Mouse (Mus musculus) liver, embryonic 13.5 days (tissue): Measurements from ENCODE around the gene Astn1. TPM values are rescaled to one million over a fixed set of nuclear protein-coding genes. Genes with fewer than 3 reads are reported as not detected.

ENCODE experiments used
- ATAC-seq: fragments of 200-750 bp; cut with Nextera tagmentation; 2 replicates; pipeline ENCODE4 v1.8.0; 2017; ENCODE audit warnings: low read depth, mild to moderate bottlenecking, moderate number of reproducible peaks, moderate library complexity
- DNase-seq: peaks from one replicate; pipeline ENCODE4 v3.0.0; 2022
- H3K27ac ChIP-seq: fragments of 300-500 bp; sonication (generic); 2 replicates; pipeline ENCODE4 v1.5.1; 2015; ENCODE audit warnings: moderate library complexity, mild to moderate bottlenecking, inconsistent platforms
- H3K27me3 ChIP-seq: fragments of 300-500 bp; sonication (generic); 2 replicates; pipeline ENCODE4 v1.6.1; 2015; ENCODE audit warnings: mild to moderate bottlenecking, inconsistent platforms
- H3K36me3 ChIP-seq: fragments of 300-500 bp; sonication (generic); 2 replicates; pipeline ENCODE4 v1.6.1; 2015; ENCODE audit warnings: mild to moderate bottlenecking, inconsistent platforms
- H3K4me1 ChIP-seq: fragments of 300-500 bp; sonication (generic); replicated peaks from 2 replicates; pipeline ENCODE4 v1.6.1; 2015; ENCODE audit warnings: inconsistent platforms
- H3K4me2 ChIP-seq: fragments of 300-500 bp; sonication (generic); 2 replicates; pipeline ENCODE4 v1.6.1; 2015; ENCODE audit warnings: inconsistent platforms, mild to moderate bottlenecking, moderate library complexity
- H3K4me3 ChIP-seq: fragments of 300-500 bp; sonication (generic); replicated peaks from 2 replicates; pipeline ENCODE4 v1.5.1; 2015; ENCODE audit warnings: mild to moderate bottlenecking, inconsistent platforms
- H3K9ac ChIP-seq: fragments of 300-500 bp; sonication (generic); 2 replicates; pipeline ENCODE4 v1.6.1; 2015; ENCODE audit warnings: mild to moderate bottlenecking, inconsistent platforms
- H3K9me3 ChIP-seq: fragments of 300-500 bp; sonication (generic); replicated peaks from 2 replicates; pipeline ENCODE4 v1.6.1; 2016; ENCODE audit warnings: inconsistent platforms
- WGBS: fragments of 180-500 bp; shearing (Covaris S2); methylation state at CpG from one replicate; pipeline ENCODE4 v1.1.7; 2015; ENCODE audit not compliant: insufficient replicate concordance; 5-methylcytosine and 5-hydroxymethylcytosine counted together
- polyA plus RNA-seq: library from polyadenylated mRNA; unstranded; fragments of >200 nt; fragmentation: Nextera tagmentation; extraction: Ambion mirVana; gene quantifications from 2 replicates; pipeline ENCODE4 v1.2.1, GENCODE M21; 2015

The Astn1 gene
- polyA plus RNA-seq, 1 experiment from 2014 or later, result 0.06 TPM

GRCm38 (mm10) chr1:158632935-158633334, 270.9 kb downstream of the Astn1 start:
- H3K27me3 ChIP-seq, result no peaks in the 10 kb centered on the region
- H3K4me1 ChIP-seq, result no peaks in the 10 kb centered on the region
- H3K4me2 ChIP-seq, result no peak overlapping the region
- ATAC-seq, result no peak
- no peaks in the 10 kb centered on the region for H3K9me3 ChIP-seq
- H3K36me3 ChIP-seq, result no peaks in the 10 kb centered on the region
- 48% methylated on average over 4 of the region's 4 CpGs for WGBS
- H3K9ac ChIP-seq, result no peak overlapping the region
- H3K27ac ChIP-seq, result no peak overlapping the region
- no peak for DNase-seq
- H3K4me3 ChIP-seq, result no peak overlapping the region

- ATAC-seq, result no peak
- no peak for DNase-seq
- Histone ChIP-seq H3K4me2 (no peak overlapping the region), H3K9ac (no peak overlapping the region), H3K4me1 (no peaks in the 10 kb centered on the region), H3K36me3 (no peaks in the 10 kb centered on the region), H3K27me3 (no peaks in the 10 kb centered on the region), H3K9me3 (no peaks in the 10 kb centered on the region), H3K27ac (no peak overlapping the region), H3K4me3 (no peak overlapping the region)
- 65% methylated on average over 2 of the region's 2 CpGs for WGBS
Measured at GRCm38 (mm10) chr1:158633441-158633840, 271.4 kb downstream of the Astn1 start.

GRCm38 (mm10) chr1:158641306-158641705, 279.2 kb downstream of the Astn1 start:
- no peak overlapping the region for H3K27ac ChIP-seq
- no peak overlapping the region for H3K4me2 ChIP-seq
- H3K4me3 ChIP-seq, result no peak overlapping the region
- no peak overlapping the region for H3K9ac ChIP-seq
- H3K27me3 ChIP-seq, result no peaks in the 10 kb centered on the region
- 71% methylated on average over 2 of the region's 2 CpGs for WGBS
- no peaks in the 10 kb centered on the region for H3K4me1 ChIP-seq
- no peaks in the 10 kb centered on the region for H3K36me3 ChIP-seq
- DNase-seq (no peak), ATAC-seq (no peak)
- H3K9me3 ChIP-seq, result no peaks in the 10 kb centered on the region

GRCm38 (mm10) chr1:158642247-158642646, 280.2 kb downstream of the Astn1 start:
- Histone ChIP-seq H3K9ac (no peak overlapping the region), H3K9me3 (no peaks in the 10 kb centered on the region), H3K27me3 (no peaks in the 10 kb centered on the region), H3K36me3 (no peaks in the 10 kb centered on the region), H3K27ac (no peak overlapping the region), H3K4me3 (no peak overlapping the region), H3K4me2 (no peak overlapping the region), H3K4me1 (no peaks in the 10 kb centered on the region)
- ATAC-seq, result no peak
- DNase-seq, result no peak

GRCm38 (mm10) chr1:158652799-158653198, 290.7 kb downstream of the Astn1 start:
- no peak overlapping the region for H3K4me2 ChIP-seq
- H3K36me3 ChIP-seq, result no peaks in the 10 kb centered on the region
- H3K9ac ChIP-seq, result no peak overlapping the region
- ATAC-seq (no peak), DNase-seq (no peak)
- no peaks in the 10 kb centered on the region for H3K9me3 ChIP-seq
- H3K27ac ChIP-seq, result no peak overlapping the region
- no peaks in the 10 kb centered on the region for H3K27me3 ChIP-seq
- H3K4me3 ChIP-seq, result no peak overlapping the region
- H3K4me1 ChIP-seq, result no peaks in the 10 kb centered on the region
- 36% methylated on average over 2 of the region's 2 CpGs for WGBS

- H3K27ac ChIP-seq, result no peak overlapping the region
- H3K4me3 ChIP-seq, result no peak overlapping the region
- H3K27me3 ChIP-seq, result no peaks in the 10 kb centered on the region
- H3K4me1 ChIP-seq, result no peaks in the 10 kb centered on the region
- ATAC-seq (no peak), DNase-seq (no peak)
- H3K9me3 ChIP-seq, result no peaks in the 10 kb centered on the region
- H3K9ac ChIP-seq, result no peak overlapping the region
- no peaks in the 10 kb centered on the region for H3K36me3 ChIP-seq
- 23% methylated on average over 4 of the region's 4 CpGs for WGBS
- no peak overlapping the region for H3K4me2 ChIP-seq
Measured at GRCm38 (mm10) chr1:158653808-158654520, 291.9 kb downstream of the Astn1 start.

GRCm38 (mm10) chr1:158654571-158655205, 292.6 kb downstream of the Astn1 start:
- no peaks in the 10 kb centered on the region for H3K36me3 ChIP-seq
- no peaks in the 10 kb centered on the region for H3K4me1 ChIP-seq
- H3K4me2 ChIP-seq, result no peak overlapping the region
- DNase-seq (no peak), ATAC-seq (no peak)
- H3K27me3 ChIP-seq, result no peaks in the 10 kb centered on the region
- no peak overlapping the region for H3K27ac ChIP-seq
- no peaks in the 10 kb centered on the region for H3K9me3 ChIP-seq
- no peak overlapping the region for H3K9ac ChIP-seq
- 25% methylated on average over 3 of the region's 3 CpGs for WGBS
- H3K4me3 ChIP-seq, result no peak overlapping the region

- DNase-seq (no peak), ATAC-seq (no peak)
- no peaks in the 10 kb centered on the region for H3K4me1 ChIP-seq
- no peaks in the 10 kb centered on the region for H3K9me3 ChIP-seq
- H3K27ac ChIP-seq, result no peak overlapping the region
- H3K36me3 ChIP-seq, result no peaks in the 10 kb centered on the region
- WGBS, result 80% methylated on average over 6 of the region's 6 CpGs
- no peaks in the 10 kb centered on the region for H3K27me3 ChIP-seq
- no peak overlapping the region for H3K4me3 ChIP-seq
- no peak overlapping the region for H3K9ac ChIP-seq
- H3K4me2 ChIP-seq, result no peak overlapping the region
Measured at GRCm38 (mm10) chr1:158656986-158657385, 294.9 kb downstream of the Astn1 start.

GRCm38 (mm10) chr1:158666001-158666400, 303.9 kb downstream of the Astn1 start:
- ATAC-seq, result no peak
- 54% methylated on average over 3 of the region's 3 CpGs for WGBS
- no peaks in the 10 kb centered on the region for H3K9me3 ChIP-seq
- DNase-seq, result no peak
- no peak overlapping the region for H3K4me3 ChIP-seq
- no peaks in the 10 kb centered on the region for H3K4me1 ChIP-seq
- H3K27me3 ChIP-seq, result no peaks in the 10 kb centered on the region
- no peak overlapping the region for H3K9ac ChIP-seq
- H3K36me3 ChIP-seq, result no peaks in the 10 kb centered on the region
- no peak overlapping the region for H3K4me2 ChIP-seq
- H3K27ac ChIP-seq, result no peak overlapping the region

GRCm38 (mm10) chr1:158669971-158670592, 308.0 kb downstream of the Astn1 start:
- H3K9me3 ChIP-seq, result no peaks in the 10 kb centered on the region
- 35% methylated on average over 3 of the region's 3 CpGs for WGBS

GRCm38 (mm10) chr1:158687726-158688125, 325.7 kb downstream of the Astn1 start:
- H3K4me1 ChIP-seq, result no peaks in the 10 kb centered on the region
- no peaks in the 10 kb centered on the region for H3K27me3 ChIP-seq
- no peak overlapping the region for H3K4me3 ChIP-seq
- H3K27ac ChIP-seq, result no peak overlapping the region
- no peaks in the 10 kb centered on the region for H3K9me3 ChIP-seq
- no peaks in the 10 kb centered on the region for H3K36me3 ChIP-seq
- no peak overlapping the region for H3K4me2 ChIP-seq
- ATAC-seq (no peak), DNase-seq (no peak)
- WGBS, result 26% methylated on average over 1 of the region's 1 CpGs
- no peak overlapping the region for H3K9ac ChIP-seq

More at GRCm38 (mm10) chr1:158669971-158670592, 308.0 kb downstream of the Astn1 start:
- no peak overlapping the region for H3K4me3 ChIP-seq
- ATAC-seq (no peak), DNase-seq (peak; percentile 2)
- no peaks in the 10 kb centered on the region for H3K36me3 ChIP-seq
- H3K27ac ChIP-seq, result no peak overlapping the region
- no peak overlapping the region for H3K9ac ChIP-seq
- no peaks in the 10 kb centered on the region for H3K4me1 ChIP-seq
- no peaks in the 10 kb centered on the region for H3K27me3 ChIP-seq
- H3K4me2 ChIP-seq, result no peak overlapping the region

- Histone ChIP-seq H3K4me1 (no peaks in the 10 kb centered on the region), H3K4me3 (no peak overlapping the region), H3K36me3 (no peaks in the 10 kb centered on the region), H3K27ac (no peak overlapping the region), H3K9ac (no peak overlapping the region), H3K9me3 (no peaks in the 10 kb centered on the region), H3K27me3 (no peaks in the 10 kb centered on the region), H3K4me2 (no peak overlapping the region)
- DNase-seq, result no peak
- 54% methylated on average over 3 of the region's 3 CpGs for WGBS
- no peak for ATAC-seq
Measured at GRCm38 (mm10) chr1:158697423-158697822, 335.4 kb downstream of the Astn1 start.
